Mouse (Mus musculus) embryonic fibroblast, embryonic 13.5 days (primary cell): Measurements from ENCODE around the gene Fbxo48.

Source experiments
- CTCF ChIP-seq: IDR thresholded peaks from 2 replicates; pipeline ENCODE4 v1.5.1; 2011; ENCODE audit warnings: mild to moderate bottlenecking, control low read depth, low read length, moderate library complexity, borderline replicate concordance; ENCODE audit not compliant: insufficient read depth
- POLR2A ChIP-seq: IDR thresholded peaks from 2 replicates; pipeline ENCODE4 v1.6.1; 2011; ENCODE audit warnings: low read depth, mild to moderate bottlenecking, control low read depth, low read length, moderate library complexity

DNA sequence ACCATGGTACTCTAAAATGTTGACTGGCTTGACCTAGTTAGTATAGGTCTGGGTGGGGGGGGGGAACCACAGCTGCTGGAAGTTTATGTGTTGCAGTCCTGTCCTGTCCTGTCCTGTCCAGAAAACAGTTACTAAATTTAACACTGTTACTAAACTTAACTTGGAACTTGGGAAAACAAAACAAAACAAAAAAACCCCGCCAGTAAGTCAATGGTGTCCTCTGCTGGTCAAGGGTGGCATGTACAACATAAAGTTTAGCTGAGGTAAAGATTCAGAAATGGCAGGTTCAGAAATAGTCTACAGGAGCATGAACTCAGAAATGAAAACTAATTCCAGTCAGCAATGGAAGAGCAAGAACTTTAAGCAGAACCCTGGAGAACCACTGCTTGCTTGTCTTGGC is 2.4 kb upstream of the Fbxo48 start:
- TF ChIP-seq POLR2A (no peak), CTCF (no peak)
